Mouse (Mus musculus) B cell, adult 62 days (primary cell): ENCODE measurements around the gene Olfr1331. TPM values are rescaled to one million over a fixed set of nuclear protein-coding genes. Genes with fewer than 3 reads are reported as not detected.

Experiments used
- total RNA-seq: library from RNA; stranded (reverse); gene quantifications from 4 replicates; pipeline ENCODE4 v1.2.4, GENCODE M21; 2023

The Olfr1331 gene
- total RNA-seq, result not detected in 4 replicates

DNA sequence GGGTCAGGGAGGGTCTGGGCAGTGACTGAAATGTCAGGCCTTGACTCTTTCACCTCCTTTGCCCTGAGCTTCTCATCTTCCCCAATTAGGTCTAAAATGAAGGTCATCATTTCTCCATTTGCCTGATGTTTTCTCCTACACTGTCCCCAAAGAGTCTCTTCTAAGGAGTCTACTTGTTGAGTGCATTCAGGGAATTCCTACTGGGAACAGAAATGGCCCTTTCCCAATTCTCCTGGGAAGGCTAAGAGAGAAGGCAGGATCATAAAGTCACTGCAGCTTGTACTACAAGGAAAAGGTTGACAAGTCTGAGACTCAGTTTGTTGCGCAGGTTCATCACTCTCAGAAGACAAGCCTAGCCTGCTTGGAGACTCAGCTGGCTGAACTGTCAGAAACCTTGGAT, at the start of gene Olfr1331:
TSS of gene Olfr1331 (plus strand) at position 301 of the 400 bp plus-strand sequence.

DNA sequence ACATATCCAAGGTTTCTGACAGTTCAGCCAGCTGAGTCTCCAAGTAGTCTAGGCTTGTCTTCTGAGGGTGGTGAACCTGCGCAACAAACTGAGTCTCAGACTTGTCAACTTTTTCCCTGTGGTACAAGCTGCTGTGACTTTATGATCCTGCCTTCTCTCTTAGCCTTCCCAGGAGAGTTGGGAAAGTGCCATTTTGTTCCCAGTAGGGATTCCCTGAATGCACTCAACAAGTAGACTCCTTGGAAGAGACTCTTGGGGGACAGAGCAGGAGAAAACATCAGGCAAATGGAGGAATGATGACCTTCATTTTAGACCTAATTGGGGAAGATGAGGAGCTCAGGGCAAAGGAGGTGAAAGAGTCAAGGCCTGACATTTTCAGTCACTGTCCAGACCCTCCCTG, 28.3 kb upstream of the Olfr1331 start, which contains the start of gene Olfr1333:
TSS of gene Olfr1333 (minus strand) at position 101 of the 400 bp plus-strand sequence.

DNA sequence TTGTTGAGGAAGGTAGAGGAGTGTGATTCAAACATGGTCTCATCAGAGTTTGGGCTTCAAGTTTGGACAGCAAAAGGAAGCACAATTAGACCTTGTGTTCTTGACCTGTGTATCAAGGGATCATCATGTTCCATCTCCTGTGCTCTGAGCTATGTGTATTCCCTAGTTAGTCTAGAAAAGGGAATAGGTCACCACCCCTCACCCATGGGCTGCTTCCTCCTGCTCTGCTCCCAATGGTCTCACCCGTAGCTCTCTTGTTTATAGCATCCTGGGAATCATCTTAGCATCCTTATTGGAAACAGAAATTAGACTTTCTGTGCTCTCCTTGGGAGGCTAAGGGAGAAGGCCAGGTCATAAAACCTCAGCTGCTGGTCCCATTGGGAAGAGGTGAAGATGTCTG, 23.8 kb downstream of the Olfr1331 start, which contains the start of gene Olfr1330:
TSS of gene Olfr1330 (plus strand) at position 301 of the 400 bp plus-strand sequence.

DNA sequence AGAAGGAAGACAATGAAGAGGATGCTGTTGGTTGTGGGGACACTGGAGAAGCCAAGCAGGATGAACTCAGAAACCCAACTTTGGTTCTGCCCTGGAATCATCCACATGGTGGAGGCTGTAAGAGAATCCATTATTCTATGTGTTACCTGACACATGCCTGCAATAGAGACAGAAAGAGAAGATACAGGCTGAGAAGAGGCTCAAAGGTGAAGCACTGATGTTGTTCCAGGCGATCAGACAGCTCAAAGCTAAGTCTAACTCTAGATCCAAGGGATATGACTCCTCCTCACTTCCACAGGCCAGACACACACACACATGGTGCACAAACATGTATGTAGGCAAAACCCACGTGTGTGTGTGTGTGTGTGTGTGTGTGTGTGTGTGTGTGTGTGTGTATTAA, 52.9 kb downstream of the Olfr1331 start, which contains the start of gene Olfr1329:
TSS of gene Olfr1329 (minus strand) at position 101 of the 400 bp plus-strand sequence.

Other genes starting within 250 kb of the Olfr1331 start
- not detected in 4 replicates for gene Cfap57, start 243.9 kb upstream of the Olfr1331 start, total RNA-seq
- 54.0 to 76.3 TPM (median 63.6 TPM) in 4 replicates for gene Ebna1bp2, start 243.8 kb upstream of the Olfr1331 start, total RNA-seq
- gene Olfr62, start 205.7 kb upstream of the Olfr1331 start, total RNA-seq, result not detected in 4 replicates
- not detected in 4 replicates for gene Olfr1342, start 171.9 kb upstream of the Olfr1331 start, total RNA-seq
- not detected in 4 replicates for gene Olfr1341, start 161.1 kb upstream of the Olfr1331 start, total RNA-seq
- gene Olfr1340, start 144.5 kb upstream of the Olfr1331 start, total RNA-seq, result not detected in 4 replicates
- not detected in 4 replicates for gene Olfr1339, start 132.5 kb upstream of the Olfr1331 start, total RNA-seq
- not detected in 4 replicates for gene Olfr1338, start 105.9 kb upstream of the Olfr1331 start, total RNA-seq
- gene Olfr1337, start 82.1 kb upstream of the Olfr1331 start, total RNA-seq, result not detected in 4 replicates
- gene Olfr1335, start 54.7 kb upstream of the Olfr1331 start, total RNA-seq, result not detected in 4 replicates
- not detected in 4 replicates for gene Olfr1333, start 28.4 kb upstream of the Olfr1331 start, total RNA-seq
- gene Olfr1330, start 23.9 kb downstream of the Olfr1331 start, total RNA-seq, result not detected in 4 replicates
- gene Olfr1329, start 52.8 kb downstream of the Olfr1331 start, total RNA-seq, result not detected in 4 replicates
- not detected in 4 replicates for gene Olfr1328, start 74.0 kb downstream of the Olfr1331 start, total RNA-seq
- gene Lao1, start 96.9 kb downstream of the Olfr1331 start, total RNA-seq, result not detected in 4 replicates
- gene Slc2a1, start 244.1 kb downstream of the Olfr1331 start, total RNA-seq, result 49.4 to 60.1 TPM (median 57.4 TPM) in 4 replicates